Mouse (Mus musculus) adrenal gland, postnatal 25 days (tissue): Measurements from ENCODE around the gene Nme3. TPM values are rescaled to one million over a fixed set of nuclear protein-coding genes. Genes with fewer than 3 reads are reported as not detected.

ENCODE experiments used
- DNase-seq: peaks from one replicate; pipeline ENCODE4 v3.0.0; 2021; ENCODE audit warnings: mixed read lengths
- total RNA-seq: library from RNA; stranded (reverse); gene quantifications from 2 replicates; pipeline ENCODE4 v1.2.3, GENCODE M21; 2021

Nme3 gene
- total RNA-seq, 1 experiment from 2014 or later: 112 TPM

DNA sequence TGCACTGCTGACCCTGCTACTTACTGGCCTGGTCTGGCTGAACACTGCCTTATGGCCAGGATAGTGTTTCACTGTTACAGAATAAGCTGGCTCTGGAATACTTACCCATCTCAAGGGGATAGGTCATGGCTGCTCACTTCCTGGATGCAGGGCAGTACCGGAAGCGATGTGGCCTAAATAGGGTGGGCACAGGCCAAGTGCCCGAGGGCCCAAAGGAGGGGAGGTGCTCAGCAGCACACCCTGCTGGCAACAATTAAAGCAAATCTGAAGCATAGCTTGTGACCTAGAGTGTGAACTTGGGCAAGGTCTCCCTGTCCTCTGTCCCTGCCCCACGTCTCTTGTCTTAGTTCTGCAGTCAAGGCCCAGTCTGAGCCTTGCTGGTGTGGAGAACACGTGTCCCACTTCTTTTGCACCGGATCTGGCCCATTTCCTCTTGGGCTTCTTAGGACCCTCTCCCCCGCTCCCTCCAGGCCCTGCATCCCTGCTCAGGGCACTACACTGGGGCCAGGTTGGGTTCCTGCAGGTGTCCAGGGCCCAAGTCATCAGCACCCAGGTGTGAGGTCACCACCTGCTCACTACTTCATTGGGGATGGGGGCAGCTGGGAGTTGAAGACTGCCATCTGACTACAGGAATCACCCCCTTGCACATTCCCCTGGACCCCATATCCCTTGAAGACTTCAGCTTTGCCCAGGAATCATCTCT lies 14.4 kb upstream of the Nme3 start:
- no peak for DNase-seq

DNA sequence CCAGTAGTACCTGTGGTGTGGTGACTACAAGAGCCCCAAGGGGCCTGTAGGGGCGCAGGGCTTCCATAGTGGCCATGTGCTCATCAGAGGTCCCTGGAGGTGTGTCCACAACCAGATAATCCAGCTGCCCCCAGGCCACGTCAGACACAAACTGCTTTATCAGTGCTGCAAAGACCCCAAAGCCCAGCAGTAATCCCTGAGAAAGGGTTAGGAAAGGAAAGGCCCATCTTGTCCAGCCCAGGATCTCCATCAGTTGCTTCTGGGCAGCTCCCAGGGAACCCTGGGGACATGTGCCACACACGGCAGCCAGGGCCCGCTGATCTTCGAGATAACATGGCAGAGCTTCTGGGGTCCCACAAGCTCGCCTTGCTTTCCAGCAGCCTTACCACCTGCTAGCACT lies 11.9 kb upstream of the Nme3 start:
- no peak for DNase-seq

DNA sequence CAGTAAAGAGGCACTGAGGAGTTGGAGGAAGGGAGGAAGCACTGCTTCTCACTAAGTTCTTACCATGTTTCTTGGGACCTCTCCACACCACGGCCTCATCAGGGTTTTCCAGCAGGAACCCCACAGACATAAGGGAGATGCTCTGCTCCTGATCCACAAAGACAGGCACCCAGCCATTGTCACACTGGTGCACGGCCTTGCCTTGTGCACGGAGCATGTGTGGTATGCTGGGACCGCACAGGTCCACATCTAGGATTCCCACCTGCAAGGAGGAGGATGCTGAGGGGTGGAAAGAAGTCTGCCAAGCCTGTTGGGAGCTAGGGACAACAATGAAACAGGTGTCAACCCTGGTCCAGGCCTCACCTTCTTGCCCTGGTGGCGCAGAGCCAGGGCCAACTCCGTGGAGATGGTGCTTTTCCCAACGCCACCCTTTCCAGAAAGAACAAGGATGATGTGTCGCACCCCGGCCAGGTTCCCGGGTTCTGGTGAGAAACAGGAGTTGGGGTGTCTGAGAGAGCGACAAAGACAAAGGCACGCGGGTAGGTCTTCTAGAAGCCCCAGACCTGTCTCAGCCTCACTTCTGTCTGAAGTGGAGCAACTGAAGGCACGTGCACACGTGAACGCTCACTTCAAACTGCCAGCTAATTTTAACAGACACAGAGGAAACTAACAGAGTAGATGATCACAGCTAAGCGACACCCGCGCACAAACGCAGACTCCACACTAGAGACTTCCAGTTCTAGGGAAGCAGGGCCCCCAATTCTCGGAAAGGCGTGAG lies 10.8 kb upstream of the Nme3 start:
- DNase-seq: no peak

DNA sequence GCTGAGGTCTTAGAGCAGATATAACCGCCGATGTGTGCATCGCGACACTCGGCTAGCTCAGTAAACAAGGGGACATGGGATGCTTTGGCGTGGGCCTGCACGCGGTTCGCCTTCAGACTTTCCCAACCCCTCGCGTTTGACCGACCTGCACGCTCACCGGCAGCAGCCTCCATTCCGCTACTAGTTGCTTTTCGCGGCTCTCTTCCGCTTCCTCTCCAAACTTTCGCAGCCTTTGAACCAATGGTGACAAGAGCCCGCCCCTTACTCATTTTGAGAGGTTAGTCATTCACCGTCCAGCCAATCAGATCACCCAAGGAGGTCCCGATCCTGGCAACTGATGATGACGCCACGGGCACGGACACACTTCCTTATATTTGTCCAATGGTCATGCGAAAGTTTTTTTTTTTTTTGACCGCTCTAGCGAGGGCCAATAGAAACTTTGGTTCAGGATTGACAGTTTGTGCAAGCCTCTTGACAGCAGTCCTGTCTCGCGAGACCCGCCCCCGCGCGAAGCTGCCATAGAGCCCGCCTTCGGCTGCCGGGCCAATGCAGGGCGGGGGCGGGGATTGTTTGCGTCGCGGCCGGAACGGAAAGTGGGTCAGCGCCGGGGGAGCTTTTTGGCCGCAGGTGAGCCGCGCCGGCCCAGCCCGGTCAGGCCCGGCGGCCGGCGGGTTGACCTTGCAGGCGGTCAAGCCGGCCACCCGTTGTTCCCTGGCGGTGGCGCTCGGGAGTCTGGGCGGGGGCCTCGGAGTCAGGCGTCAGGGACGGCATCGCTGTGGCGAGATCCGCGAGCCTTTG lies 10.0 kb upstream of the Nme3 start, which contains the start of the genes Nubp2 and Spsb3:
Nubp2 (minus strand) TSS at position 216 of the 798 bp plus-strand sequence.
Spsb3 (plus strand) TSS at position 510 of the 798 bp plus-strand sequence.
- DNase-seq: peak; percentile 98

DNA sequence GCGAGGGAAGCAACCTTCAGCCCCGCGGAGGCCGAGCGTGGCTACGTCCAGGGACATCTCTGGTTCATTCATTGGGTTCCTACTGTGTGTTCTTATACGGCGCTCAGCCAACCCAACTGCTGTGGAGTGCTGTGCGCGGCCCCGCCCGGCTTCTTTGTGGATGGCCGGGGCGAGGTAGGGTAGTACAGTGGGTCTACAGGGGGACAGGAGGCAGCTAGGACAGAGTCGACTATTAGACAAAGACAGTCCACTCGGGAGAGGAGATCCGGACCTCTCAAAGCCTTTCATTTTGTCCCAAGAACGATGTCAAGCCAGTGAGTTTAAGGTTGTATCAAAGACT lies 9.4 kb upstream of the Nme3 start:
- DNase-seq: no peak

DNA sequence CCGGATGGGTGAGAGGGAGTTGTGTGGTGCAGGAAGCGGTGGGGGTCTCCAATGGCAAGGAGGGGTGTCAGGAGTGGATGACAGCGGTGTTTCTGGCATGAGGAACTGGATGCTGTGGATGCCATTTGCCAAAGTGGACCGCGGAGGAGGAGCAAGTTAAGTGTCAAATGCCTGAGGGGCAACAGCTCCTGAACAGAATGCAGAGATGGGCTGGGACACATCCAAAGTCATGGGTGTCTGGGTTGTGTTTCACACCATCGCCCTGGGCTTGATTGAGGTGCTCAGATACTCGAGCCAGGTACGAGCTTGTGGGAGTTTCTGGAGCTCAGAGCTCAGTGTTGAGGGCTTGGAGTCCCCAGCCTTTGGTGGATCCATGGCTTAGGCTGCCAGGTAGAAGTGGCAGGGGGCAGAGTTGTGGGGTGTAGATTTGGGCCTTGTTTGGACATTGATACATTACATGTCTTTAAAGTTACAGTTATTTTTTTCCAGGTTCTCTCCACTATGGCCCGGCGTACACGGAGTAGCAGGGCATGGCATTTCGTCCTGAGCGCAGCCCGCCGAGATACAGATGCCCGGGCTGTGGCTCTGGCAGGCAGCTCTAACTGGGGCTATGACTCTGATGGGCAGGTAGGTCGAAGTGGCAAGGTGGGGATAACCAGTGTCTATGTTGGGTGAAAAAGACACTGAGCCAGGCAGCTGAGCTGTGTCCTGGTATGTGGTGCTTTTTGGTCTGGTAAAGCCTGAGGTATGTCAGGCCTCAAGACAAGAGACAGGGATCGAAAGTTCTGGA lies 8.8 kb upstream of the Nme3 start:
- no peak for DNase-seq

DNA sequence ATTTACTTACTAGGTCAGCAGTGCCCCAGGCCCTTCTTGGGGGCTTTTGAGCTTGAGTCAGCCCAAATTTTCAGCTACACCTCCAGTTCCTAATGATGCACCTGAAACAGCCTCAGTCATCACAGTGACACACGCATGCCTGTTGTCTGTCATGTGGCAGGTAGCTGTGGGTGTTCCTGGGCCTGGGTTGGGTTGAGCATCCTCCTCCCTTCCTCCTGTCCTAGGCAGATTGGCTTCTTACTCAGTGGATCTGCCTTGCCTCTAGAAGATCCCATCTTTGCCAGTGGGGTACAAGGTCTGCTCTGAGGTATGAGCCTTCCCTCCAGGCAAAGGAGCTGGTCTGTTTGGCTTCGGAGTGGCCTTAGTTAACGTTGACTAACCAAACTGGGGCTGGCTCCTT lies 7.4 kb upstream of the Nme3 start:
- DNase-seq: no peak

DNA sequence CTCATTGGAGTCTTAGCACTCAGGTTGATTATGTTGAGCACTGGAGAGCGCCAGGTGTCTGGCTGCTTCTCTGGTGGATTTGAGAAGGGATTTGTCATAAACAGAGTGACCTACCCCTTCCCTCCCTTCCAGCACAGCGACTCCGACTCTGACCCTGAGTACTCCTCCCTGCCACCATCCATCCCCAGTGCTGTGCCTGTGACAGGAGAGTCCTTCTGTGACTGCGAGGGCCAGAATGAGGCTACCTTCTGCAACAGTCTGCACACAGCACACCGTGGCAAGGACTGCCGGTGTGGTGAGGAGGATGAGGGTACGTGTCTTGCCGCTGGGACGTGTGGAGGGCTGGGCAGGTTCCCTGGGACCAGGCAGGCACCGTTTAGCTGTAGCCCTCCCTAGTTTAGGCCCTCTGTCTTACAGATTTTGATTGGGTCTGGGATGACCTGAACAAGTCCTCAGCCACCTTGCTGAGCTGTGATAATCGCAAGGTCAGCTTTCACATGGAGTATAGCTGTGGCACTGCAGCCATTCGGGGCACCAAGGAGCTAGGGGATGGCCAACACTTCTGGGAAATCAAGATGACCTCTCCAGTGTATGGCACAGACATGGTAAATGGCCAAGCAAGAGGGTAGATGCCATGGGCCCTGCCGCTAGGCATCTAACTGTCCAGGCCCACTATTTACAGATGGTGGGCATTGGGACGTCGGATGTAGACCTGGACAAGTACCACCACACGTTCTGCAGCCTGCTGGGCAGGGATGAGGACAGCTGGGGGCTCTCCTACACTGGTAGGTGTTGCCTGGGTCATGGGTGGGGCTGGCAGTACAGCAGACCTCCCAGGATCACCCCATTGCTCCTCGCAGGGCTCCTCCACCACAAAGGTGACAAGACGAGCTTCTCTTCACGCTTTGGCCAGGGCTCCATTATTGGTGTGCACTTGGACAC lies 5.9 kb upstream of the Nme3 start:
- DNase-seq: no peak

DNA sequence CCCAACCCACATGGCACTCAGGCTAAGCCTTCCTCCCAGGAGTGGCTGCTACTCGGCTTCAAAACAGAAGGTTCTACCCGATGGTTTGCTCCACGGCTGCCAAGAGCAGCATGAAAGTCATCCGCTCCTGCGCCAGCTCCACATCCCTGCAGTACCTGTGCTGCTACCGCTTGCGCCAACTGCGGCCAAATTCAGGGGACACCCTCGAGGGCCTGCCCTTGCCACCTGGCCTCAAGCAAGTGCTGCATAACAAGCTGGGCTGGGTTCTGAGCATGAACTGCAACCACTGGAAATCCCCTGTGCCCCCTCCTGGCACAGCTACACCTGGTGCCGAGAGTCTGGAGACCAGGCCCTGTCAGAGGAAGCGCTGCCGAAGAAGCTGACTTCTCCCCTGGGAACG lies 5.0 kb upstream of the Nme3 start:
- no peak for DNase-seq

DNA sequence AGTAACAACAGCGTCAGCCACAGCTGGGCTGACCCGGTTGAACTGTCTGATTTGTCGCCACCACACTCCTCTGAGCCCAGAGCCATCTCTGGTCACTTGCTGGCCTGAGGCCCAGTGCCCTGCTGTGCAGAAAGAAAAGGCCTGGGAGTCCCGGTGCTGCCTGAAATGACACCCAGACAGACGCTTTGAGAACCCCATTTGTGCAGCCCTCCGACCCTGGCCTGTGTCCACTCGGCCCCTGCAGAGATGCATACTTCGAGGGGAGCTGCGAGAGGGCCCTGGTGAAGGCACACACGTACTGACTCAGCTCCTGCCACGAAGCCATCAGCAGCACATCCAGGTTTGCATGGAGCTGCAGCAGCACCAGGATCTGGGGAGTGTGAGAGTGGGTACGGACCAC lies 3.5 kb upstream of the Nme3 start:
- DNase-seq: no peak

DNA sequence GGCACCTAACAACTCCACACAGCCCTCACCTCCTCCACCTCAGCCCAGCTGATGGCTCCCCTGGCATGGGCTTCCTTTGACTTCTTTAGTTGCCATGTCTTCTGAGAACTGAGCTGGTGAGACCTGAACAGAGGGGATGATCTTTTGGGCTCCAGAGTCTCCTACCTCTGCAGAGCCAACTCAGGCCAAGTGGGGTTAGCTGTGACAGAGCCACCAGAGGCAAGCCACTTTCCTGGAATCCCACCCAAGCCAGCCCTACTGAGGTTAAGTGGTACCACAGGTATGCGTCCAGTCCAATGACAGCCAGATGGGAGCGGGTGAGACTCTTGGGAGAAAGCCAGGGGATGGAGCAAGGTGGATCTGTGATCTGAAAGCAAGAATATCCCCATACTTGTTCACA lies 3.0 kb upstream of the Nme3 start:
- DNase-seq: no peak

DNA sequence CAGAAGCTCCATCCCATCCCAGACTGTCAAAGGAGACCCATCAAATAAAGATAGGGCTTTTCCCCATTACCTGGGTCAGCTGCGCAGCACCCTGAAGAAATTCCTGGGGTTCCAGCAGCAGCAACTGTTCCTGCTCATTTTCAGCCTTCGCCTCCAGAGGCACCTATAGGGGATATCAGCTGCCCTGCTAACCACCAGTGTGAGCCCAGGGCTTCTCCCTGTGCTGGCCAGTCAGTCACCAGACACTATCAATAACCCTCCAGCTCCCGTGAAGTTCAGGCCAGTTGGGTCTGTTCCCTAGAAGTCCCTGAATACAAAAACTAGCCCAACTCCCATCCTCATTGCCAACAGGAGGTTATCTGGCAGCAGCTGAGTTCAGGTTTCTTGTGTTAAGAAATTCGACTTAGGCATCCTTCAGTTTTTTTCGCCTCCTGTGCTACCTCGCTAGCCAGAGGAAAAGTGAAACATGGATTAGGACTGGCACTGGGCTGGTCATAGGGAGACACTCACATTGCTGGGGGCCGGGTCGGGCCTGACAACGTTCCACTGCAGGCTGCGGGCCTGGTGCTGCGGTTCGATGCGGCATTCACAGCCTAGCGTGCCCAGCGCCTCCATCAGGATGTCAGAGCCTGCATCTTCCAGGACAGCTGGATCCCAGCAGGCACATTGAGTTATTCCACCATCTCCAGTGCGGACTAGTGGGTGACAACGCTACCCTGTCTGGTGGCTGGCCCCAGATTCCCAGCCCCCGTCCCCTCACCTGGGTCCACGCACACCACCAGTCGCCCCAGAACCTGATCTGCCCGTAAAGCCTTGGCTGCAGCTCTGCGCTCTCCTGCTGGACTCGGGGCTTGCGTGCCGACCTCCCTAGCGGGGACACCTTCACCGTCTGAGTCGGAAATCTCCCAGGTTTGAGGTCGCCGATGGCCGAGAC lies 2.0 kb upstream of the Nme3 start:
- DNase-seq: no peak

DNA sequence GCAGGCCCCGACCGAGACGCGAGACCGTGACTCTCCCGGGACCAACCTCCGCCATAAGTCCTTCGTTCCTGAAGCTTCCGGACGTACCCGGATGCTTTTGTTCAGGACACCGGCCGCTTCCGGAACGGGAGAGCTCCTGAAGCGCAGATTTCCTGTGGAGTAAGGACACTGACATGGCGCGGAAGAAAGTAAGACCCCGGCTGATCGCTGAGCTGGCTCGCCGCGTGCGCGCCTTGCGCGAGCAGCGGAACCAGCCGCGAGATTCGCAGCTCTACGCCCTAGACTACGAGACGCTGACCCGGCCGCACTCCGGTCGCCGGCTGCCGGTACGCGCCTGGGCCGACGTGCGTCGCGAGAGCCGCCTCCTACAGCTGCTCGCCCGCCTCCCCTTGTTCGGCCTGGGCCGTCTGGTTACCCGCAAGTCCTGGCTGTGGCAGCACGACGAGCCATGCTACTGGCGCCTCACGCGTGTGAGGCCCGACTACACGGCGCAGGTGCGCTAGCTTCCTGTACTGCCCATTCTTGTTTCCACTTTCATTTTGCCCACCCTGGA lies 1.2 kb upstream of the Nme3 start, which contains the start of the genes Eme2 and Mrps34:
Eme2 (minus strand) TSS at position 93 of the 553 bp plus-strand sequence.
Mrps34 (plus strand) TSS at position 122 of the 553 bp plus-strand sequence.
- DNase-seq: peak; percentile 80

DNA sequence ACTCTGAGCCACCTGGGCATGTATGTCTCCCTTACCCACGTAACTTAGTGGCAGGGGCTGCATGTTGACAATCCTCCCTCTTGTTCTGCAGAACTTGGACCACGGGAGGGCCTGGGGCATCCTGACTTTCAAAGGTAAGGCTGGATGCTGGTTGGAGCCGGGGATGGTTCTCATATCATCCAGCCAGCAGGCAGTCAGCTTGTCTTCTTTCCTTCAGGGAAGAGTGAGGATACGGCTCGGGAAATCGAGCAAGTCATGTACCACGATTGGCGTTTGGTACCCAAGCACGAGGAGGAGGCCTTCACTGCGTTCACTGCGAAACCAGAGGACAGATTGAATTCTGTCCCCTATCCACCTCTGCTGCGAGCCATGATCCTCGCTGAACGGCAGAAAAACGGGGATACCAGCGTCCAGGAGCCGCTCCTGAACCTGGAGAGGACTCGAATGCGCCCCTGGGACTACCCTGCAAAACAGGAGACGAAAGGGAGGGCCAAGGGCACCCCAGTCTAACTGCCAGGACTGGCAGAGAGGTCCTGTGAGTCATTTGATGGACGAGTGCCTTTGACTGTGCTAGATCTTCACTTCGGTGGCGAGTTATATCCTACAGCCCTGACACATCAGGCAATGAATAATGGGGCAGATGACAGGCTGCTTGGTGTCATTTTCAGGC lies 594 bp upstream of the Nme3 start:
- DNase-seq: peak; percentile 57

DNA sequence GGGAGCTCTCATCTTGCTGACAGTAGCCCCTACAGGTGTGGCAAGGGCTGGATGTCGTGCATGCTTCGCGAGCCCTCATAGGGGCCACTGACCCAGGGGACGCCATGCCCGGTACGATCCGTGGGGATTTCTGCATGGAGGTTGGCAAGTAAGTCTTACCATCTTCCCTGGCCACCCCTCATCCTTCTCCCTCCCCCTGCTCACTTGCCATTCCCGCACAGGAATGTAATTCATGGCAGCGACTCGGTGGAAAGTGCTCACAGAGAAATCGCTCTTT lies 631 bp downstream of the Nme3 start:
- no peak for DNase-seq

DNA sequence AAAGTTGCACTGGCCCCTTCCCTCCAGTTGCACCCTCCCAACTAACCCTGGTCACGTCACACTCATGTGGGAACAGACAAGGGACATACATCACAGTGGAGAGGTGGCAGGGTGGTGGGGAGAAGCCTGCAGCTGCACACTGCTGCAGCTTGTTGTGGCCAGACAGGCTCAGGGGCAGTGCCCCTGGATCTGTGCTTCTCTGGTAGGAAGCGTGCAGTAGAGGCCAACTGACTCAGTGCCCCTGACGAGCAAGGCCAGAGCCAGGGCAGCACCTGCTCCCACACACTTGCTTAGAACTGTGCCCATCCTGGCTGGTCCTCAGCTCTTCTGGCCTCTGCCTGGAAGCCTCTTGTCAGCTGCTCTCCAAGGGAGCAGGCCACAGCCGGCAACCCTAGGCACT lies 1.3 kb downstream of the Nme3 start:
- peak; percentile 50 for DNase-seq

DNA sequence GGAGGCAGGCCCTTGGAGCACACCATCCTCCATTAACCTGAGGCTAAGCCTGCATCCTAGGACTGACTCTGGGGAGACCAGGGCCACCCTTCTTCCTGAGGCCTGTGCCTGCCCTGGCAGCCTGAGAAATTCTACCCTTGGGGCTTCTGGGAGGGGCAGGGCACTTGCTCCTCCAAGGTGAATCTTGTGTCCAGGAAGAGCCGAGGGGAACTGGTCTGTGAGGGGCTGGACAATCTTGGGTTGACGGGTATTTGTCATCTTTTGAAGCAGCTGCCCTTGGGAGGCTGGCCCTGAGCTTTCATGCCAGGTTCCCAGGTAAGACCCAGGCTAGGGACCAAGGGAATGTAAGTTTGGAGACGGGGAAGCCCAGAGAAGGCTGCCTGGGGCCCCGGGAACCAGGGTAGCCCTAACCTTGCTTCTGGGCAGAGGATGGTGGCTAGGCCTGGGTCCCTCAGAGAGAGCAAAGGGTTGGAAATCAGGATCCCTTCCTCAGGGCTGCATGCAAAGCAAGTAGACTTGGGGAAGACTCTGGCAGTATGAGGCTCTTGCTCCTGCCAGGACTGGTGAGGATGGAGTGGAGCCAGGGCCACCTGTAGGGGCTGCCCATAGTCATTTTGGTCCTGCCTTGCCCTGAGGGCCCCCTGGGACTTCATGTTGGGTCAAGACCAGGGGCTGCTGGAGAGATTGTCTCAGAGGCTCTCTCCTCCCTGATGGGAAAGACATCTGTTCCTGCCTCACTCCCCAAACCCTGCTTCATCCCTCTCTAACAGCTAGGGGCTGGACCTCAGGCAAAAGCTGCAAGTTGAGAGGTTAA lies 1.9 kb downstream of the Nme3 start:
- no peak for DNase-seq

DNA sequence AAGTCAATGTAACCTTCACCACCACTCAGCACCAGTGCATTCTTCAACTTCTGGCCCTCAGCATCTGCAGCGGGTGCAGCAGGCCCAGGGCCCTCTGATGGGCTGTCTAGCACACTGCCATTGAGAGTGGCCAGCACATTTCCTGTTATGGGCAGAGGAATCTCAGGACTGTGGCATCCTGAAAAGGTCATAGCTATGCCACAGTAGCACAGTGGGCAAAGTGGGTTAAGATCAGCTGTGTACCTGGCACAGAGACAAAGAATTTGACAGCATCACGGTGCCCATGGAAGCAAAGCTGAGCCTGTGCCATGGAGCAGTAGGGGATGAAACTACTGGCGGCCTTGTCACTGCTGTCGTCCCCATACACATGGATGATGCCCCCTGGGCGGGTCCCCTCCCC lies 2.9 kb downstream of the Nme3 start:
- DNase-seq: no peak
